Mouse (Mus musculus): ENCODE data around the gene 5730596B20Rik. TPM values are rescaled to one million over a fixed set of nuclear protein-coding genes. Genes with fewer than 3 reads are reported as not detected.

Gene 5730596B20Rik
- total RNA-seq, 2 experiments from 2014 or later = not detected

DNA sequence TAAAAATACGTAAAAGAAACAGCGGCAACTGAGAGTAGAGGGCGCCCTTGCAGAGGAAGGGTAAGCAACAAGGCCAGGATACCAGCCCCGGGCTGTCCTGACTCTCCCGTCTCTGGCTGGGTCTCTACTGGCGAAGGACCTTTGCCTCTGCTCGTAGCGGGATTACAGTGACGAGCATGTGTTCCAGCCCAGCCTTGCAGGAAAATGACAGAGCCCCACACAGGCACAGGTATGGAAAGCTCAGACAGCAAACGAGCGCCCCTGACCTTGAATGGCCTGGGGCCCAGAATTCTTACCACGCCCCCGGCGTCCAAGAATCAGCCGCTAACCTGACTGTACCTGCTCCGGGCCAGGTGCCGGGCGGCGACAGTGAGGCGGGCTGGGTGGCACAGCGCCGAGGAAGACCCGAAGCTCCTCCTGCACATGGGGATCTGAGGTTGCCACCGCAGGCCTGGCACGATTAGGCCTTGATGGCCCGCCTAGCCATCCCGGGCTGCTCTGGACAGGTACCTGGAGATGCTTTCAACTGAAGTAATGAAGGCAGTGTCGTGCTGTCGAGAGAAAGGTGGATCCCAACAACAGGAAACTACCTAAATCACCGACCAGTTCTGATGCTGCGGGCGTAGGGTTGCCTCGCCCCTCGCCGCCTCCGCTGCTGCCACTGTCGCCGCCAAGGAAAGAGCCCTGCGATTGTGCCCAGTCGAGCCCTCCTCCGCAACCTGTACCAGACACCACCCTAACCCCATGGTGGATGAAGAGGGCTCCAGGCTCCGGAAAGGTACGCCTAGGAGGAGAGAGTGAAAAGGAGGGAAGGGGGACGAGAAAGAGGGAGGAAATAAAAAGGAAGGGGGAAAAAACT, 52.5 kb downstream of the 5730596B20Rik start:
- intact Hi-C loops (cut with DNase I) = loop anchor here (5.0 to 10.0 kb wide), 2 partner anchors 1047 to 1425 kb away; no protein-coding TSS in a partner anchor
- DNase-seq (ENCODE audit: low spot score in 2 of 2) = no peak

Small RNAs within 50 kb of the gene (microRNA-seq; reads per million reads assigned to microRNA genes)
- gene Mir196b = 2.0 to 3.2 reads per million in 2 experiments

Other genes starting within 250 kb of the 5730596B20Rik start
- 1 to 10 TPM; 6.9 to 7.4 TPM for gene Skap2, start 164.9 kb upstream of the 5730596B20Rik start, total RNA-seq (2021)
- not detected for gene Hoxa1, start 19.2 kb upstream of the 5730596B20Rik start, total RNA-seq (2021)
- not detected for gene Hoxa2, start 12.7 kb upstream of the 5730596B20Rik start, total RNA-seq (2021)
- gene Hoxa4, start 14.3 kb downstream of the 5730596B20Rik start, total RNA-seq (2021) = not detected
- not detected for gene Hoxa5, start 27.1 kb downstream of the 5730596B20Rik start, total RNA-seq (2021)
- gene Hoxa6, start 31.2 kb downstream of the 5730596B20Rik start, total RNA-seq (2021) = not detected
- gene Hoxa3, start 35.8 kb downstream of the 5730596B20Rik start, total RNA-seq (2021) = not detected
- gene Gm28308, start 35.8 kb downstream of the 5730596B20Rik start, total RNA-seq (2021) = not detected
- gene Hoxa7, start 44.4 kb downstream of the 5730596B20Rik start, total RNA-seq (2021) = not detected
- gene Hoxa9, start 53.6 kb downstream of the 5730596B20Rik start, total RNA-seq (2021) = not detected
- gene Hoxa10, start 63.4 kb downstream of the 5730596B20Rik start, total RNA-seq (2021) = not detected
- not detected for gene Hoxa11, start 68.3 kb downstream of the 5730596B20Rik start, total RNA-seq (2021)
- not detected for gene Hoxa13, start 83.4 kb downstream of the 5730596B20Rik start, total RNA-seq (2021)
- not detected for gene Evx1, start 136.0 kb downstream of the 5730596B20Rik start, total RNA-seq (2021)